Mouse (Mus musculus) heart, adult 2 months (tissue): ENCODE measurements at regions not wholly inside any gene's neighbourhood (a gene's known extent, or its start where the extent isn't known, plus 50 kb on each side); places are given as distances from the start of the nearest gene placed in this dataset.

Experiments
- CTCF ChIP-seq: fragments of 200-600 bp; IDR thresholded peaks from 2 replicates; pipeline ENCODE4 v1.8.1; 2022; ENCODE audit warnings: antibody characterized with exemption, mild to moderate bottlenecking, moderate library complexity
- EP300 ChIP-seq: fragments of 200-500 bp; IDR thresholded peaks from 2 replicates; pipeline ENCODE4 v1.6.1; 2011; ENCODE audit warnings: low read depth, low read length, control low read depth; ENCODE audit not compliant: insufficient read depth
- POLR2A ChIP-seq: fragments of 200-500 bp; IDR thresholded peaks from 2 replicates; pipeline ENCODE4 v1.6.1; 2011; ENCODE audit warnings: mild to moderate bottlenecking, low read depth, low read length, control low read depth; ENCODE audit not compliant: insufficient read depth

DNA sequence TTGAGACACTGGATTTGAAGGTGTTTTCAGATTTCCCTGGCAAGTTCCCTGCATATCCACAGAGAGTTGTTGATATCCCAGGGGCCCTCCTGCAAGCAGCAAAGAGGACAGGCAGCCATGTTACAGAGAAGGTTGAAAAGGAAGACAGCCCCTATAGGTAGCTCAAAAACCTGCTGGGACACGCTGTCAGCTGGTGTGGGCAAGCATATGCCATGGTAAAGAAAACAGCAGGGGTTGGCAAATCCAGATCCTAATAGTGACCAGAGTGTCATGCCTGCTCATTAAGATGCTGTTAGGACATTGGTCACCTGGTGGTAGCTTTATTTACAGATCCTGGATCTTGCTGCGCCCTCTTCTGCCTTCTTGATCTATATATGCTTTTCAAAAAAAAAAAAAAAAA lies 397.6 kb downstream of the Tns1 start:
- no peak for TF ChIP-seq POLR2A
- no peak for TF ChIP-seq EP300
- TF ChIP-seq CTCF: no peak
